Mouse (Mus musculus) adipocyte (in vitro differentiated cells): Measurements from ENCODE around the gene Scgb1b30.
"Not testable (repeated sequence)": the region's sequence is repeated elsewhere in the genome, so short reads cannot be mapped to it uniquely, and the experiment has no call there.

Experiments used
- DNase-seq: peaks from one replicate; pipeline ENCODE4 v3.0.0-alpha.2; 2016; ENCODE audit warnings: low spot score

The Scgb1b30 gene

DNA sequence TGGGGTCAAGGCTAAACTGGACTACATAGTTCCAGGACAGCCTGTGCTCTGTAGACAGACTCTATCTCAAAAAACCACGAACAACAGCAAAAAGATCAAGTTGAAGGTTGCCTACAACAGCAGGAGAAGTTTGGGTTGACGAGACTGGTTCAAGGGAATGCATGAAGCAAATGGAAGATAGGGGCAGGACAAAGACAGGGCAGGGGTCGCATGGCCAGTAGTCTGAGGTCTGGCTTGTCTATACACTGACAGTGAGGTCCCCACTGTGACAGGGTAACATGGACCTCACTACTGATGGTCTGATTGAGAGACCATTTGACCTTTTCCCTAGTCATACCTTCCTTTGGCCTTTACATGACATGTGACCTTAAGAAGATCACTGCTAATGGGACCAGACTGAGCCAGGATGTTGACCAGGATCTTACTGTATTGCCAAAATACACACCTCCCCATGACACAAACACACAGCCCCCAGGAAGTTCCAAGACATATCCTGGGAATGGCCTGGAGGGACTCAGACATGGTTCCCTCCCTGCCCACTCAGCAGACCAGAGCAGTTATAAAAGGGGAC lies at the start of gene Scgb1b30:
Gene Scgb1b30, plus strand, starts transcription at position 521 of the 571 bp plus-strand sequence.
- DNase-seq = no peak

- DNase-seq = not testable (repeated sequence)
These were observed 27.1 kb upstream of the Scgb1b30 start for GRCm38 (mm10) chr7:34068132-34068531.

GRCm38 (mm10) chr7:34100002-34100401 lies 4.8 kb downstream of the Scgb1b30 start:
- no peak for DNase-seq

DNA sequence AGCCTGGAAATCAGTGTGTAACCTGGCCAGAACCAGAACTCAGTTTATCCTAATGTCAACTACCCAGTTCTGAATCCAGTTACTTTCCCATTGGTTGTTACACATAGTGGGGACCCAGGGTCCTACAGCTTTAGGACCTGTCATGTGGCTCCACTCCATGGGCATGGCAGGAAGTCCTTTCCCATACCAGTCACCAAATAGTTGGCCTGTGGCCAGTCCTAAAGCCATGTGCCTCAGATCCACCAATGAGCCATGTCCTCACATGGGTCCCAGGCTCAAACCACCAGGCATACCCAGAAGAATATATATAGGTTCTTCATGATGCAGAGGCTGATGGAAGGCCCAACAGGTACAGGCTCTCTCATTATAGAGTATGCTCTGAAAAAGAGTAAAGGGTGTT lies 6.0 kb downstream of the Scgb1b30 start:
- no peak for DNase-seq

- no peak for DNase-seq
These were observed 14.0 kb downstream of the Scgb1b30 start for GRCm38 (mm10) chr7:34109190-34109589.

- DNase-seq = no peak
These were observed 21.4 kb downstream of the Scgb1b30 start for GRCm38 (mm10) chr7:34116601-34117000.

DNA sequence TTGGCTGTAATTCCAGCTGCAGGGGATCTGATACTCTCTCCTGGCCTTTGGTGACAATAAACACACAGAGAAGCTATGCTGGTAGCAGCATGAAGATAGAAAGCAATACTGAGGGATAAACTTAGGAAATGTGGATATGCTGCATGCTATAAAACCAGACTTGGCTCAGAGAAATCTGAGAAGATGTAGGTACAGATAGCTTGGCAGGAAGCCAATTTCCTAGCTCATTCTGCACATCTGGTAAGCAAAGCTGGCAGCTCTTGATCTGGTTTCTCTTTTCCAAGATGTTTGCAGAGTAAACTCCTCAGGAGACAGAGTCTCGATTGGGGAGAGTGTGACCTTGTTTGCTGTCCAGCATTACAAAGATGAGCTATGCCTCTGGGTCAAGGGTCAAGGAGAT lies 25.4 kb downstream of the Scgb1b30 start:
- DNase-seq = not testable (repeated sequence)

DNA sequence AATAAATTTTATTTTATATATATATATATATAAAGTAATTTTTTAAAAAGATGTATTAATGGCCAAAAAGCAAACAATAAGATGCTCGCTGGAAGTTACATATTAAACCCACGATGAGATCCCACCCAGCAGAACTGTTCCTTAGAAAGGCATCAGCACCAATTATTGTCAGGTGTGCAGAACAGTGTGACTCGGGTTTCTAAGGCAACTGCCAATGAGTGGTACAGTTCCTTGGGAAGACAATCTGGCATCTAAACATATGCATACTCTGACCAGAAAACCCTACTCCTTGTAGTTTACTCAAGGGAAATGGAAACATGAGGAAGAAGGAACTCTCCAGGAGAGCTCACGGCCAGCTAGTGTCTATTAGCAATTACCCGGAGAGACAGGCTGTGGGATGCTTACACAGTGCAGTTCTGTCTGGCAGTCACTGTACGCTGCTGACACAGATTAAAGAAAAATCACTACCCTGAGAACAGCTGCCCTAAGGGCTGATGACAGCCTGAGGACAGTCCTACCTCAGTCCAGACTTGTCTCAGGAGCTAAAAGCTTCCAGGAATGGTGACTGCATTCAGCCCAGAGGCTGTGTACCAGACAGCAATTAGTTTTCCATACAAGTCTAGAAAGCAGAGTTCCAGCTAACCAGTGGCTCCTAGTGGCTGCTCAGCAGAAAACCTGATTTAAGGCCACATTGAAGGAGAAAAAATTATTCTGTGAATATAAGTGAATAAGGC lies 27.9 kb downstream of the Scgb1b30 start:
- DNase-seq = peak; percentile 23

- no peak for DNase-seq
These were observed 30.1 kb downstream of the Scgb1b30 start for GRCm38 (mm10) chr7:34125346-34125745.

GRCm38 (mm10) chr7:34126291-34126690 lies 31.1 kb downstream of the Scgb1b30 start:
- no peak for DNase-seq

- DNase-seq = no peak
These were observed 35.9 kb downstream of the Scgb1b30 start for GRCm38 (mm10) chr7:34131118-34131517.

- DNase-seq = no peak
These were observed 36.7 kb downstream of the Scgb1b30 start for GRCm38 (mm10) chr7:34131959-34132354.

DNA sequence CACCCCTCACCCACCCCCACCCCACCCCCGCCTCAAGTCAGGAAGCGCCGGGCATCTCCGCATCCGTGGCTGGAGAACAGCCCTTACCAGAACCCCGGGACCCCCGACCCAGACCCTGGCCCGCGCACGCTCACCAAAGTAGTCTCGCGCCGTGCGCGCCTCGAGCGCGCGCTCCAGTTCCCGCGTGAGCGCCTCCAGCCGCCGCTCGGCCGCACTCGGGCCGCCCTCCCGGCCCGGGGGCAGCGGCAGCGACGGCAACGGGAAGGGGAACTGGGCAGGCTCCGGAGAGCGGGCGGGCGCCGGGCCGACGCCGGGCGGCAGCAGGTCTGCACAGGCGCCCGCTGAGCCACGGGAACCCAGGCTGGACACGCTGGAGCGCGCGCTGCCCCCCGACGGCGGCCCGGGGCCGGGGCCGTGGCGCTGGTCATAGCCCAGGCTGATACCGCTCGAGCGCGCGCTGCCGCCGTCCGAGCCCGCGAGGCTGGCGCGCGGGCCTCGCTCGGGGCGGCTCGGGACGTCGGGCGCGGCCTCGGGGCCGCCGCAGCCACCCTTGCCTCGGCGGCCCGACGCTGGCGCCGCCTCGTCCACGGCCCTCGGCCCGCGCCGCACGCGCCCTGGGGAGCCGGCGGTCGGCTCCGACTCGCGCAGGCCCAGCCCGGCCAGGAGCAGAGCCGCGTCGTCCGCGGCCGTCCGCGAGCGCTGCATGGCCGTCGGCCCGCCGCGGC lies 37.3 kb downstream of the Scgb1b30 start:
- no peak for DNase-seq

GRCm38 (mm10) chr7:34133117-34133762 lies 38.0 kb downstream of the Scgb1b30 start, which contains the start of gene Wtip:
TSS of gene Wtip (minus strand) at chr7:34133268.
- DNase-seq = peak; percentile 60

- no peak for DNase-seq
These were observed 39.1 kb downstream of the Scgb1b30 start for GRCm38 (mm10) chr7:34134336-34134735.

DNA sequence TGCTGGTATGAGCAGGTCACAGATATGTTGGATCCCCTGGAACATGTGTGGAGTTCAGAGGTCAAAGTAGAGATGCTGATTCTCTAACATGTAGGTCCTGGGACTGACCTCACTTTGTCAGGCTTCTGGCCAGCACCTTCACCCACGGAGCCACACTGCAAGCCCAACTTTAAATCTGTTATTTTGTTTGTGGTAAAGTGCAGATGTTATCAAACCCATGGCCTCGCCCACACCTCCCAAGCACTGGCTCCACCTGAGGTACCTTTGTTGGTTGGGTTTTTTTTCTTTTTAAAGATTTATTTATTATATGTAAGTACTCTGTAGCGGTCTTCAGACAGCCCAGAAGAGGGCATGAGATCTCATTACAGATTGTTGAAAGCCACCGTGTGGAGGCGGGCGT lies 44.3 kb downstream of the Scgb1b30 start:
- DNase-seq = no peak

DNA sequence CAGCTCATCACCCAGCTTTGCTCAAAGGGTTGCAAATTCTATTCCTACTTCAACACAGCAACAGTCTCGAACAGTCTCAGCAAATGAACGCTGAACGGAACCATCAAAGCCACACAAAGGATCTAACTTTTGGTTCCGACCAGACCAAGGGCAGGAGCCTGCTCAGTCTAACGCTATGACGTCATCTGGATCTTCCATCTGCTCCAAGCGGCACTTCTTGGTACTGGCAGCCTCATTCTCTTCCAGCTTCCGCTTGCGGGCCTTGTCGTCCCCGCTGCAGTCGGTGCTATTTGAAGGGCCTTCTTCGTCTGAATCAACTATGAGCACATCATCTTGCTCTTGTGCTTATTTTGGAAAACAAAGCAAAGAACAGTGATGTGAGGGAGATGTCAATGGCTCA lies 45.9 kb downstream of the Scgb1b30 start:
- no peak for DNase-seq

GRCm38 (mm10) chr7:34147193-34147592 lies 52.0 kb downstream of the Scgb1b30 start:
- DNase-seq = no peak
